Mouse (Mus musculus) MEL (cell line): ENCODE measurements around the gene Tsen54.

Experiments used
- EP300 ChIP-seq, 2 experiments: IDR thresholded peaks; 2 replicates each; pipeline ENCODE4 v1.6.1; 2011; ENCODE audit warnings: improper control_type of control experiment in 2 of 2, low read length in 2 of 2, low read depth in 1 of 2, mild to moderate bottlenecking in 1 of 2
- GATA1 ChIP-seq: IDR thresholded peaks from 2 replicates; pipeline ENCODE4 v1.6.1; 2011; ENCODE audit warnings: low read depth, low read length, improper control_type of control experiment
- MXI1 ChIP-seq: IDR thresholded peaks from 2 replicates; pipeline ENCODE4 v1.6.1; 2011; ENCODE audit warnings: mild to moderate bottlenecking, low read depth, low read length, improper control_type of control experiment
- POLR2A ChIP-seq, 2 experiments: IDR thresholded peaks; 2 replicates each; pipeline ENCODE4 v1.6.1; 2011 to 2012; ENCODE audit warnings: low read length in 2 of 2, mild to moderate bottlenecking in 2 of 2, control low read depth in 1 of 2, improper control_type of control experiment in 1 of 2, low read depth in 1 of 2, moderate library complexity in 1 of 2; ENCODE audit not compliant: control insufficient read depth in 1 of 2, insufficient read depth in 1 of 2, poor library complexity in 1 of 2

GRCm38 (mm10) chr11:115857936-115858335 is 43.4 kb downstream of the Tsen54 start:
- no peak for TF ChIP-seq POLR2A (IDR thresholded peaks at IDR 0.05; ENCODE audit: control insufficient read depth in 1 of 2, insufficient read depth in 1 of 2, low read depth in 1 of 2, low read length in 2 of 2, poor library complexity in 1 of 2)
- no peak for TF ChIP-seq MXI1
- TF ChIP-seq EP300 (IDR thresholded peaks at IDR 0.05; ENCODE audit: low read depth in 1 of 2, low read length in 2 of 2), result no peak
- no peak for TF ChIP-seq GATA1
